Mouse (Mus musculus) liver, postnatal 0 days (tissue): Measurements from ENCODE around the gene Gm10999. TPM values are rescaled to one million over a fixed set of nuclear protein-coding genes. Genes with fewer than 3 reads are reported as not detected.
"Not testable (repeated sequence)": the region's sequence is repeated elsewhere in the genome, so short reads cannot be mapped to it uniquely, and the experiment has no call there.

Experiments used
- ATAC-seq: fragments of 200-750 bp; cut with Nextera tagmentation; 2 replicates; pipeline ENCODE4 v1.8.0; 2017; ENCODE audit warnings: mild to moderate bottlenecking, moderate library complexity
- DNase-seq: peaks from one replicate; pipeline ENCODE4 v3.0.0-alpha.2; 2016
- H3K27ac ChIP-seq: fragments of 300-500 bp; sonication (generic); 2 replicates; pipeline ENCODE4 v1.5.1; 2014; ENCODE audit warnings: antibody characterized with exemption, moderate library complexity, mild to moderate bottlenecking, low read depth
- H3K27me3 ChIP-seq: fragments of 300-500 bp; sonication (generic); 2 replicates; pipeline ENCODE4 v1.6.1; 2014; ENCODE audit warnings: low read length, control low read depth, mixed read lengths; ENCODE audit not compliant: insufficient read depth
- H3K36me3 ChIP-seq: fragments of 300-500 bp; sonication (generic); replicated peaks from 2 replicates; pipeline ENCODE4 v1.6.1; 2014; ENCODE audit warnings: mild to moderate bottlenecking, control low read depth, low read length, moderate library complexity, mixed read lengths; ENCODE audit not compliant: insufficient read depth
- H3K4me1 ChIP-seq: fragments of 300-500 bp; sonication (generic); 2 replicates; pipeline ENCODE4 v1.6.1; 2014; ENCODE audit warnings: antibody characterized with exemption, mild to moderate bottlenecking, control low read depth; ENCODE audit not compliant: insufficient read depth
- H3K4me2 ChIP-seq: fragments of 300-500 bp; sonication (generic); 2 replicates; pipeline ENCODE4 v1.6.1; 2014; ENCODE audit warnings: low read depth, mild to moderate bottlenecking, low read length, moderate library complexity, mixed read lengths
- H3K4me3 ChIP-seq: fragments of 300-500 bp; sonication (generic); 2 replicates; pipeline ENCODE4 v1.5.1; 2014; ENCODE audit warnings: low read depth, low read length
- H3K9ac ChIP-seq: fragments of 300-500 bp; sonication (generic); replicated peaks from 2 replicates; pipeline ENCODE4 v1.6.1; 2014; ENCODE audit warnings: mild to moderate bottlenecking, moderate library complexity
- H3K9me3 ChIP-seq: fragments of 300-500 bp; sonication (generic); 2 replicates; pipeline ENCODE4 v1.6.1; 2016; ENCODE audit warnings: mild to moderate bottlenecking, control low read depth, low read length, mixed read lengths
- CTCF ChIP-seq: sonication (generic); IDR thresholded peaks from 2 replicates; pipeline ENCODE4 v1.5.1; 2016; ENCODE audit warnings: antibody characterized with exemption, low read depth
- EP300 ChIP-seq: IDR thresholded peaks from 2 replicates; pipeline ENCODE4 v1.6.1; 2016; ENCODE audit warnings: antibody characterized with exemption, low read depth, mild to moderate bottlenecking
- WGBS: fragments of 180-500 bp; shearing (Covaris S2); extraction: QIAGEN DNeasy Blood & Tissue Kit; methylation state at CpG from one replicate; pipeline ENCODE4 v1.1.7; 2014; ENCODE audit not compliant: insufficient replicate concordance; 5-methylcytosine and 5-hydroxymethylcytosine counted together
- polyA plus RNA-seq: library from polyadenylated mRNA; unstranded; fragments of >200 nt; fragmentation: Nextera tagmentation; extraction: Ambion mirVana; gene quantifications from 2 replicates; pipeline ENCODE4 v1.2.1, GENCODE M21; 2015

Gene Gm10999
- polyA plus RNA-seq: not detected in 2 replicates

DNA sequence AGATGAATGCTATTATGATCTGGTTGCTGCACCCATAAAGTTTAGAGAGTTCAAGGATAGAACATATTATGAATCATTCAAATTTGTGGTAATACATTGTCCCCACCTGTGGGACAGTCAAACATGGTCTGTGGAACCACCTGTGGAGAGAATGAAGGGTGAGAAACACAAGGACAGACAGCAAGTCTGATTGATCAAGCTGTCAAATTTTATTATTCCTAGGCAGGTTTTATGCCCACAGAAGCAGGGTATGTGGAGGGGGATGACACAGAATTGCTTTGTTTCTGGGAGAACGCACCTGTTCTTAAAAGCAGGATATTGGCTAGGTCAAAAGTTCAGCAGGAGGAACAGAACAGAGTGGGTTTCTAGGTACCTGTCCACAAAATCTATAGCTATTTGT lies at the start of gene Gm10999:
Gm10999 (minus strand) TSS at position 101 of the 400 bp plus-strand sequence.
- Histone ChIP-seq H3K27me3 (no peaks in the 10 kb centered on the region), H3K4me1 (no peaks in the 10 kb centered on the region), H3K9me3 (no peaks in the 10 kb centered on the region), H3K36me3 (no peaks in the 10 kb centered on the region), H3K27ac (no peak within 1 kb of the TSS), H3K4me2 (no peak within 1 kb of the TSS), H3K4me3 (no peak within 1 kb of the TSS), H3K9ac (no peak within 1 kb of the TSS)
- TF ChIP-seq CTCF: no peak
- no peak for TF ChIP-seq EP300
- no peak for DNase-seq
- no peak for ATAC-seq
- 87% methylated on average over 1 of the region's 1 CpGs for WGBS

DNA sequence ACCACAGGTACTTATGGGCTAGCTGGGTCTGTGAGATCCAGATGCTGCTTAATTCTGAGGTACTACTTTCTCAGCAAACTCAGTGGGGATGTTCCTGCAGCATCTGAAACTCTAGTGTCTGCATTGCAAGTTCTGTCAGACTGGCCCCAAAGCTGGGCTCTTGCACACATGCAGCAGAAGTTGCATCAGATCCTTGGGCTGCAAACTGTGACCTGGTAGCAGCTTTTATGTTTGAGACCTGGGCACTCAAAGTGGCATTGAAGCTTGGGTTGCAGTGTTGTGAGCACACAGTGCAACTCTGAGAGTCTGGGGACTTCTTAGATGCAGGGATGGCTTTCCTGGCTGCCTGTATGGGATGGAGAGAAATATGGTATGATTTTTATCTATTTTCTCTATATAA lies 2.0 kb upstream of the Gm10999 start:
- no peak for TF ChIP-seq CTCF
- TF ChIP-seq EP300: no peak
- Histone ChIP-seq H3K4me3 (no peak overlapping the region), H3K9me3 (no peaks in the 10 kb centered on the region), H3K27ac (no peak overlapping the region), H3K4me2 (no peak overlapping the region), H3K27me3 (no peaks in the 10 kb centered on the region), H3K4me1 (no peaks in the 10 kb centered on the region), H3K36me3 (no peaks in the 10 kb centered on the region), H3K9ac (no peak overlapping the region)
- no peak for DNase-seq
- ATAC-seq: no peak

DNA sequence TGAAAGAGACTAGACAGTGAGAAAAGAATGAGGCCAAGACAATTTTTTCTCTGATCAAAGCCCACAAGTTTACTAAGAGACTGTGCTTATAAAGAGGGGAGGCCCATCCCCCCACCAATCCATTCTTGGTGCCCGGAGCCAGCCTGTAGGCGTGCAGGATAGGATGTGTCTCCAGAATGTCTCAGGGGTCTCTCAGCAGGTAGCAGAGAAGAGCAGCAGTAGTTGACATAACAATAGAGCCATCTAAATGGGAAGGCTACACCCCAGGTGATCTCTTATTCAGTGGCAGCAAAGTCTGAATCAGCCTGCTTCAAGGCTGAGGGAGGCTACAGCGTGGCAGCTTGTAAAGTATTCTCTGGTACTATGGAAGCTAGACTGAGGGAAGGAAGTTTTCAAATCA lies 15.7 kb downstream of the Gm10999 start:
- WGBS: 69% methylated on average over 3 of the region's 3 CpGs
- H3K9me3 ChIP-seq, H3K4me1 ChIP-seq, ATAC-seq, H3K4me2 ChIP-seq, H3K36me3 ChIP-seq, H3K27ac ChIP-seq, DNase-seq, H3K4me3 ChIP-seq, H3K9ac ChIP-seq, H3K27me3 ChIP-seq: not testable (repeated sequence)

Other genes with a start within 250 kb of the Gm10999 start
- gene Ccdc7a, start 66.1 kb downstream of the Gm10999 start, polyA plus RNA-seq: not detected in 2 replicates
- gene Ccdc7b, start 64.5 kb downstream of the Gm10999 start, polyA plus RNA-seq: not detected in 2 replicates
- 6.4 and 8.5 TPM in 2 replicates for gene 2610044O15Rik8, start 102.7 kb upstream of the Gm10999 start, polyA plus RNA-seq